Mouse (Mus musculus) kidney, postnatal 14 days (tissue): ENCODE measurements around the gene Ston2.

Experiments used
- DNase-seq: peaks from one replicate; pipeline ENCODE4 v3.0.0; 2022; ENCODE audit warnings: mixed read lengths

Gene Ston2

DNA sequence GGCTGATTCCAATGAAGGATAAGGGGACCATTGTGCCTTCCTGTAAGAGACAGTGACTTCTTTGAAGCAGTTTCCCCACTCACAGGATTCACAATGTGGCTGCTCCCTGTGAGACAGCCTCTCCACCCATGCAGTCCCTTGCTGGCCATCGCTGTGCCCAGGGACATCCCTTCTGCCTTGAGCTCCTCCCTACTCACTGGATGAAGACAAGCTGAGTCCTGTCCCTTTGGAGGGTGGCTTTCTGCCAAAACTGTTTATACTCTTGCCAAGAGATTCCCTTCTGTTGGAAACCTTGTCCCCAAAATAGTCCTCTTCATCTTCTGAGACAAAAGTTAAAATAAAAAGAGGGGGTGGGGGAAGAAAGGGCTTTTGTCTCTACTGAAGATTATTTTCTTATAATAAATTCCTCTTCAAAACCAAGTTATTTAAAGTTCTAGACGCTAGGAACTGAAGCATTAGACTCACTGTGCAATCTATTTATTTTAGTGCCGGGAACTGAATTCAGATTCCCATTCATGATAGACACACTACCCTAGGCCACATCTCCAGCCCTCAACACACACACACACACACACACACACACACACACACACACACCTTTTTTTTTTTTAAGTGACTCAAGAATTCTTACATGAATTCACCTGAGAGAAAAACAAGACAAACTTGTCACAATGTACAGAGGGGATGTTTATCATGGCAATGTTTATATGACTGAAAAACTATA is 133.6 kb downstream of the Ston2 start:
- peak; percentile 65 for DNase-seq

DNA sequence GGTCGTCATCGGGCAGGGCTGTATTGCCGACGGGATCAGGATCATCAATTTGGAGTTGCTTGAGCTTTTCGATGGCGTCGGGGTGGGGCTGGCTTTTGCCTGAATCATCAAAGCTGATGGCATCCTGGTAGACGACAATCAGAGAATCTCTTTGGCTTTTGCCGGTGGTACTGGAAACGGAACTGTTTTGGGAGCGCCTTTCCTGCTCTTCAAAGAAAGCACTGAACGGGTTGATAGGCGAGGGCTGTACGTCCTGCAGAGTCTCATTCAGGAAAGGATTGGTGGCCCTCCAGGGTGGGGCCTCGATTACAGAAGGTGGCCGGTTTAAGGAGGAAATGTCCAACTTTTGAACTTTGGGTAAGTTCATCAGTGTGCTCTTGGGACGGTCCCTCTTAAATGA is 139.8 kb downstream of the Ston2 start:
- no peak for DNase-seq

DNA sequence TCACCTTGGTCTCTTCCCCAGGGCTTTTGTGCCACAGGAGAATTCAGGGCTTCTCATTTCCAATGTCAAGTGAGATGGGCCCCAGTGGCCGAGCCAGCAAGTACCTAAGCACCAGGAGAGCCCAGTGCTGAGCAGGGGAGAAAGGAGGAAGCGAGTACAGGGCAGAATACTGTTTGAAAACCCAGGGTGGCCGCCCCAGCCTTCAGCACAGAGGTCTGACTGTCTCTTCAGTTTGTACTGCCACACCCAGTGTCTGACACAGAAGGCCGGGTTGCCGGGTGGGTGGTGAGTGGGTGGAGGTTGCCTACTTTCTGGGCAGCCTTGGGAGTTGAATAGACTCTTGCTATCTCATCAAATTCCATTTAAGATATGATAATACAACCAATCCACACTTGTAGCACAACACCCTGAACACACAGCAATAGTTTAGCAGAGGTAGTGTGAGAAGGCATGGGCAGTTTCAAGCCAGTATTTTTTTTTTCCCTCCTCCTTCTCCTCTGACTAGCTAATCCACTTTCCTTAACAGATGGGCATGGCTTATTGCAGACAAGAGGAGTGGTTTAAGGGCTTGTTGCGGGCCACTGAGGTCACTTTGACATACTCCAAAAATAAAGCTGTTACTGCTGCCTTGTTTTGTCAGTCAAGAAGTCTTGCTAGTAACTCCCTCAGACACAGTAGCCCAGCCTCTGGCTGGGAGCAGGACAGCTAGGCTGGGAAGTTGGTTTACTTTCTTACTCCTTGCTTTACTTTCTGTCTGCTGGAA is 142.6 kb downstream of the Ston2 start:
- no peak for DNase-seq

DNA sequence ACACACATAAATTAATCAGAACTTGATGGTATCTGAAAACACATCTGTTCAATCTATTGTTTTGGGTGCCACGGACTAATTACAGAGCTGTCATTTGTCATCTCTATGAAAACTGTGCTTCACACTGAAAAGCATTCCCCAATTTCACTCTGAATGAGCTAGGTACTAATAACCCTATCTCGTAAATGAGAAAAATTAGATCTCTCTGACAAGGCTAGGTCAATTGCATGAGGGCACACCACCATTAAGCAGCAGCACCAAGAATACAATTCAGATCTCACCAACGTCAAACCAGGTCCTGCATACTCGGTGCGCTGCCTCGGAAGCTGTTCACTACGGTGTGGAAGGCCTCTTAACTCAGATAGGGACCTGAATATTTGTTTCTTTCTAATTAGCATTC is 145.0 kb downstream of the Ston2 start:
- DNase-seq: no peak

DNA sequence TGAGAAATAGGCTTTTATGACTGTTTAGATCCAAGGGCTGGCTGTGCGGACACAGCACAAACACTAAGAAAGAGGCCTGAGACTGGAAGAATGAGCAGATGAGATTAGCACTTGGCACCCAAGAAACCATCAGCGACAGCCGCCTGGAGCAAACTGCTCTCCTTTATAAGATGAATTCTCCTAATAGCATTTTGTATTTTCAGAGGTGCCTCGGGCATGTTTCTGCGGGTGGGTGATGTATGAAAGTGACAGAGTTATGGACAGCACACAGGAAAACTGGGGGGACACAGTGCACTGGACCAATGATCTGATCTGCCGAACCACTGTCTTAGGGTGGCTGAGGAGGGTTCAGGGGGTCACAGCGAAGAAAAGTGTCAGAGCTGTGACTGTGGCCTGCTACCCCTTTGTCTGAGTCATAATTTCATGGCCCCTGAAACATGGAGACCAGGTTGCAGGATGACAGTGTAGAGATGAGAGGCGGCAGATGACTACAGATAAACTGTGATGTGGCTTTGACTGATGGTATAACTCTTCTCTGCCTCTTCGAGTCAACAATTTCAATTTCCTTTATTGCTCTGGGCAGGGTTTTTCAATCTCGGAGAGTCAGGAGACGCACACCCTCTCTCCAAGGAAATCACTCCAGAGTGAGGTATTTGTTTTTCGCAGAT is 145.6 kb downstream of the Ston2 start:
- DNase-seq: no peak

DNA sequence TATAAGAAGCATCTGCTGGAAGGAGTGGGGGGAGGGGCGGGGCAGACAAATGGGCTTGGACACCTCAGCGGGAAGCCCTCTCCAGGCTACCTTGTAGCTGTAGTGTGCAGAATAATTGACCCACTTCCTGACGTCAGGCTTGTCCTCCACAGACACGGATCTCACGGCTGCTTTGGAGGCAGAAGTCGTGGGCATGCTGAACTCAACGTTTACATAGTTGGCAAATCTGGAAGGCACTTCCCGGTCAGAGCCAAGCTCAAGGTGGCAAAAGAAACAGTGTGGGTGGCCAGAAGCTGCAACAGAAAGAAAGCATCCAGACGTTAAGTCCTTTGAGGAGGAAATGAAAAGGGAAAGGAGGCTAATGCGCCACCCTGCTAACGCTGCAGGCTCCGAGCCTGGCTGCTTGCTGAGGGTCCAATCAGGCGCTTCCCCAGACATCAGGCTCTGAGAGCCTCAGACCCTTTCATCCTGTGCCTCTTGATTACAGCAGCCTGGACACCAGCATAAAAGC is 146.5 kb downstream of the Ston2 start:
- peak; percentile 20 for DNase-seq

DNA sequence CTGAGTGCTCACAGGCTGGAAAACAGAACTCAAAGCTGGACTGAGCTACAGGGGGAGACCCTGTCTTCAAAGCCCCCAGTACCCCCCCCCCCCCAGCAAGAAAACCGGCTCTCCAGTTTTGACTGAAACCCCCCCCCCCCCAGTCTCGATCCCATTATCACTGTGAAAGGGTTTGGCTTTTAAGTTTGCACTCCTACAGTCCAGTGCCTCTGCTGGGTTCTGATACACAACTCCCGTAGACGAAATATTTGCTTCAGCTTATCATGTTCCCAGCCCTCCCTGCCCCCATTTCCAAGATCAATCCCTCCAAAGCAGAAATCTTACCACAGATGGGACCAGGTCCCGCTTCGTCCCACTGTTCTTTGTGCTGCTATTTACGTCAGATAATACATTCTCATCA is 147.1 kb downstream of the Ston2 start:
- no peak for DNase-seq

DNA sequence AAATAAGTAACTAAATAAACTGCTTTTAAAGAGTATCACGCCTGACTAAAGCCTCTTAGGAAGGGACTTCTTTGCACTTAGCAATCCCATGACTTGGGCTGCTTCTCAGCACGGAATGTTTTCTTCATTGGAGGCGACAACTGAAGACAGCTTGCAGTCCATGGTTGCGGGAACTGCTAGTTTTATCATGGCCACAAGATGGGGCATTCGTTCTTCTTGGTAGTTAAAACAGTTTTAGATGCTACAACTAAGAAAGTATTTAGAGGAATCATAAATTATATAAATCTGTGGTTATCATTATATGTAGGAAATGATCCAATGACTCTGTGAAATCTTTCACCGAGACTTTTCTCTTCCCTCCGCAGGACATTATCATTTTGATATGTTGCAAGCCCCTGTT is 147.5 kb downstream of the Ston2 start:
- DNase-seq: peak; percentile 73

DNA sequence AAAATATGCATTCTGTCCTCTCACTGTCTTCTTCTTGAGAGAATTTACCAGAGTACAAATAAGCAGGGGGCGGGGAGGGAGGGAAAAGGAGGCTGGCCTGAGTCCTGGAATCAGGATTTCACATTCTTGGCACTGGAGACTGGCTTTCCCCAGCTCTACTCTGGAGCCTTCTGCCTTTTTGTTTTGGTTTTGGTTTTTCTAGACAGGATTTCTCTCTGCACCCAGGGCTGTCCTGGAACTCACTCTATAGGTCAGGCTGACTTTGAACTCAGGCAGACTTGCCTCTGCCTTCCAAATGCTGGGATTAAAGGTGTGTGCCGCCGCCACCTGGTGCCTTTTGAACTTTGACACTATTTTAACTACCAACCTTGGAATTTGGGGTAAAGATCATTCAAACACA is 149.8 kb downstream of the Ston2 start:
- DNase-seq: peak; percentile 44

DNA sequence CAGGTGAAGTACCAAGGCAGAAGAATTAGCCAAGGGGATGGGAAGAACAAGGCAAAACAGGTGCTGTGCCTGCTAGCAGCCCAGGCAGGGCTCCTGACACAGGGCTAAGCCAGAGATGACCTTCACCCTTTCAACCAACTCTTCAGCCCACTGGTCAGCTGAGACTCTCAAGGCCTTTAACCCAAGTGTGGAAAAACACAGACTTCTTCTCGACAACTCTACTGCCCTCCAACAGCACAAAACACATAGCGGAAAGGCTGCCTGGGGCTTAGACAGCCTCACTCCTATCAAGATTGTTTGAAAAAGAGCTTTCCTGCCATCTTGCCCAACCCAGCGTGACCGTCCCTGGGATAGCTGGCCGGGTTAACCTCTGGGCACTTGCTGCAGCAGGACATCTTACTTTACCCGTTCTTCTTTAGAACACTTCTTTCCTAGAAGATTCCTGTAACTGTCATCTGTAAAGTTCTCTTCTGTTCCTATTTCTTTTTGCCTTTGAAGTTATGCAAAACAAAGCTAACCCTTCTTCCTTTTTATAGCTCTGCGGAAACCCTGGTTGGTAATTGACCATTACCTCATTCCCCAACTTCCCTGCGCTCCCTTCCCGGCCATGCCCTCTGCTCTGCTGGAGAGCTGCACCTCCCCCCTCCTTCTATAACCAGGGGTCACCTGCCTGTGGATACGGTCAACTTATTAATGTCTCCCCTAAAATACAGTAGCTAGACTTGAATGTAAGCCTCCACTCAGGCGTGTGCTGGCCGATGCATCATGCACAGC is 150.9 kb downstream of the Ston2 start:
- no peak for DNase-seq

DNA sequence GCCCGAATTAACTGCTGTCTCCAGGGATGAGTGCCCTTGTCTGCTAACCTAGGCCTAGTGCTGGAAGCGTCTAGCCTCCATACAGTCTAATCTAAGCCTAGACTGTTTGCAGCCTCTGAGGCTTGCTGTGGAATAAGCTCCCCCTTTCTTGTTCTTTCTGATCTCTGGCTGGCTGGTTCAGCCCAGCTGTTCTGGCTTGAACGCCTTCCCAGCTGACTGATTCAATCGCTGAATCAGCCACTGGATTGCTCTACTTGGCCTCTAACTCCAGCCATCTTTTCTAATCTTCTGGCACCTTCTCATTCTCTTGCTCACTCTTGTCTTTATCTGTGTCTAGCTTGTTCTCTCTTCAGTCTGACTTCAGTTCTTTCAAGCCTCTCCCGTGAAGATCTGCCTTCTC is 161.7 kb downstream of the Ston2 start:
- DNase-seq: no peak

DNA sequence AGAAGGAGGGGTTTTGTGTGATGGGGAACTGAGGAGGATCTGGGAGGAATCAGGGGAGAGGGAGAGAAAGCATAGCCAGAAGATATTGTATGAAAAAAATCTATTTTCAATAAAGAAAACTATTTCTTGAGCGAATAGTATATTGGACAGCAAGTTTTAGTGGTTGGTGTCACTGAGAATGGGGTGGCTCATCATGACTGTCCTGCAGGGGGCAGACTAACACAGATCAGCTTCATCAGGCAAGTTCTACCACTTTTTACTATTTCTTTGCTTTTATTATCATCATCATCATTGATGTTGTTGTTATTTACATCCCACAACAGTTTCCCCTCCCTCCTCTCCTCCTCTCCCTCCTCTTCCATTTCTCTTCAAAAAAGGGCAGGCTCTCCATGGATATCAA is 163.2 kb downstream of the Ston2 start:
- DNase-seq: peak; percentile 37

DNA sequence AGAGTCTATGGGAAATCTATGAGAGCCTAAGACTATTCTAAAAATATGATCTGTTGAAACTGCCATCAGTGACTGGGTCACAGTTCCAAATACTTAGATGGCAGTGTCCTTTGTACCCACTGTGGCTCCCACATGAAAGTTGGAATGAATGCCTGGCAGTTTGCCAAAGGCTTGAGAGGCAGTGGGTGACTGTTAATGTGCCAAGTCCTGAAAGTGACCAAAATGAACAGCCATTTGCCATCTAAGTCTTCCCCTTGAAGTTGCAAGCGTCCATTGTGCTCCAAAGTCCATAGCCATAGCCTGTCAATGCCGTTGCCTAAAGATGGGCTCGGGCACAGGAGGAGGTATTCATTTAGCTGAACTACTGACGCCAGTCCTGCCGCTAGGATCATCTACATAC is 178.8 kb downstream of the Ston2 start:
- peak; percentile 52 for DNase-seq

DNA sequence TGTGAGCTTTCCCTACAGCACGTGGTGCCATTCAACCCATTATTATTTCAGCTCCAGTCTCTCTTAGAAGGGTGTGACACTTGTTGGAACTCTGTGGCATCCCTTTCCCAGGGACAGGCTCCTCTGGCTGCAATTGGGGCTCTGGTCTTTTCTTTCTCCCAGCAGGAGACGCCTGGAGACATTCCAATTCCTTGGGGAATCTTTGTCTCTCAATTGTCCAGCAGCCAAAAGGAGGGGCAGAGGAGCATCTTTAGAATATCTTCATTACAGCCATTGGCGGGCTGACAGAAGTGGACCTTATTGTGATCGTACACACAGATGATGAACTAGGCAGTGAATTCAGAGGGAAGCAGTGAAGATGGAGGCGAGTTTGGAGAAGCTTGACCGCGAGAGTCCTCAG is 180.5 kb downstream of the Ston2 start:
- DNase-seq: no peak

DNA sequence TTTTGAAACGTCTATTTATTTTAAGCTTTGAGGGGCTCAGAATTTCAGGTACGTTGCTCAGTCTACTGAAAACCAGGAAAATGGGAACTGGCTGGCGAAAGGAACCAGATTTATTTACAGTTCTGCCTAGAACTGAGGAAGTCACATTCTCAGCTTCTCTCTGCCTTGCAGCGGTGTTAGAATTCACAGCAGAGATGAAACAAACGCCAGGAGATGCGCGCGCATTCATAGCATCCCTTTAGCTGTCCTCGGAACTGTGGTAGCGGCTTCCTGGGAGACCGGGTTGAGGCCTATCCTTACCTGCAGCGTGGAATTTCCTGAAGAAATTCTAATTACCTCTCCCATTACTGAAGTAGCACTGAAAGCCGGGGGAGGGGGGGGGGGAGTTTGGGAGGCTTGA is 181.5 kb downstream of the Ston2 start:
- no peak for DNase-seq

DNA sequence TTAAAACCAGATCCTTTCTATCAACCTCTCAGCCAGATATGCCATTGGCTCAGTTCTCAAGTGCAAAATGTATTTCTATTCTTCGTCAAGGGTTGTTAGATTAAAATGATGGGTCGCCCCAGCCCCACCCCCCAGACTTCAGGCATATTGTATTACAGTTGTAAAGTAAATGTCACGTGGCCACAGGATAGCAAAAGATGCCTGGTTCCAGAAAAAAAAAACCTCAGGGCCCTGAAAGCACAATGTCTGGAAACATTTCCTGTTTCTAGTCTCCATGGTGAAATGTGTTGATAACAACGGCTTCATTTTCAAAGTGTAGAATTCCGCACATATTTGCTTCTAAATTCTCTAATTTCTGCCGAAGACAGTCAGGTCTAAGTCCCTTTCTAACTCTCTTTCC is 183.6 kb downstream of the Ston2 start:
- DNase-seq: no peak

DNA sequence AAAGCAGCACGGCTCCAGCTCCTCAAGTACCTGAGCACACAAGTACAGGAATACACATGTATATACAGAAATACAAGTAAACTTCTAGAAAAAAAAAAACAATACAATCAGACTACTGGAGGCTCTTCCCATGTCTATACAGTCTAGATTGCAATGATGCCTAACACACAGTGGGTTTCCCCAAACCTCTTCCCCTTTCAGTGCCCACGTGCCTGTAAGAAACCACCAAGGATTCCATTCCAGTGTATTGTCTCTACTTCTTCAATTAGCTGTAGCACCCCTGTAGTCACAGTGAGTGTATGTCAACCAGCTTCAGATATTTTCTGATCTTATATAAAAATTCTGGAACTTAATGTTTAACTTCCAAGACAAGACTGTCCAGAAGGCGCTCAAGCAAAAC is 196.1 kb downstream of the Ston2 start:
- no peak for DNase-seq

DNA sequence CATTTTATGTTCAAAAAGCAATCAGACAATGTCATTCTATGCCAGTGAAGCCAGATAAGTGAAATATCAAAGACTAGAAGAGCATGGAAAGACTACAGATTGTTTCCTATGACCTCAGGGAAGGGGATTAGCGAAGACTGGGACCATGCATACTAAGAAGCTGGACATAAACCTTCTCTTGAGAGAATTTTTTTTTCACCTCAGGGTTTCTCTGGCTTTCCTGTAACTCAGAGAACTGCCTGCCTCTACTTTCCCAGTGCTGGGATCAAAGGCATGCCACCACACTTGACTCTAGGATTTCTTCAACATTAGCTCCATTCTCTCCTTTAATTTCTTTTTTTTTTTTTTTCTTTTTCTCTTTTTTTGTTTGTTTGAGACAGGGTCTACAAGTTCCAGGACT is 197.0 kb downstream of the Ston2 start:
- no peak for DNase-seq

DNA sequence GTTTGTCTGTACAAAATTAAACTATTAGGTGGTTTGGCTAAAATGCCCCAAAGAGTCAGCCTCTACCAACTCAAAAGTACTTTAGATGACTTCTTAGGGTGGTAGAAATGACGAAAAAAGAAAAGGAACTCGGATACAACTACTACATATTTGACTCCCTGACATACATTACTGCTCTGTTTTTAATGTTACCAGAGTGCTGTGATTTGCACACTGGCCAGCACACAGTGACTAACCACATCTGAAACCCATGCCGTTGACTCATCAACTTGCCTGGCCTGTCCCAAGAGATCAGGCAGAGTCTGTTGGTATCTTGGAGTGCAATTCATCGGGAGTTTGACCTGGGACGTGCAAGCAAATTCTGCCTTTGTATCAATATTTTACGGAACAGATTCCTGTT is 197.5 kb downstream of the Ston2 start:
- peak; percentile 24 for DNase-seq

DNA sequence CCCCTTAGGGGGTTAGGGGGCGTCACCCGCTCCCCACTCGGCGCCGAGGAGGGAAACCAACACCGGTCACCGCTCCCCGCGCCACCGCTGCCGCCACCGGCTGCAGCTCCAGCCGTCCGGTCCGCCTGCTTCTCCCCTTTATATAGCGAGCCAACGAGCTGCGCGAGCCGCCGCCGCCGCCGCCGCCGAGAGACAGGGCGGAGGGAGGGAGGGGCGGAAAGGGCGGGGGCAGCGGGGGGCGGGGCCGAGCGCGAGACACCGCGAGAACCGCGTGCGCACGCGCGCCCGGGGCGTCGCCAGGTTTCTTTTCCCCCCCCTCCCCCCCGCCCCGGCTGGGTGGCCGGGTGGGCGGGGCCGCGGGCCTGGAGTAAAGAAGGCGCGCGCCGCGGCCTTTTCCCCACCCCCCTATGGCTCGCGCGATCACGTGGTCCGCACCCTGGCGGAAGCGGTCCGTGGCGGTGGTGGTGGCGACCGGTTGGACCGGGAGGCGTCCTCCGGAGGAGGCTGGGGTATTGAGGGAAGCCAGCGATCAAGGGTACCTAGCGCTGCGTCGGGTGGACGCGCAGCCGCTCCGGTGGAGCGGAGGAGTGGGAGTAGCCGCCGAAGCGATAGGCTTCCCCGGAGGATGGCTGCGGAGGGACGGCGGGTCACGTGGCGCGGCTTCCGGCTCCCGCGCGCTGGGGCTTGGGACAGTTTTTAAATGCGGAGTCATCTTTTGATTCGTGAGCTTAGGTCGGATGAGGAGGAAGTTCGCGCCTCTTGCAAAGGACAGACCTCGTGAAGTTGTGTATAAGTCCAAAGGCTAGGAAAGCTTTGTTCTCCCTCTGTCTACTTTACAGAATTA is 198.1 kb downstream of the Ston2 start, which contains the start of gene Gtf2a1:
Gene Gtf2a1 (minus strand): TSS at position 641 of the 844 bp plus-strand sequence.
- peak; percentile 98 for DNase-seq

DNA sequence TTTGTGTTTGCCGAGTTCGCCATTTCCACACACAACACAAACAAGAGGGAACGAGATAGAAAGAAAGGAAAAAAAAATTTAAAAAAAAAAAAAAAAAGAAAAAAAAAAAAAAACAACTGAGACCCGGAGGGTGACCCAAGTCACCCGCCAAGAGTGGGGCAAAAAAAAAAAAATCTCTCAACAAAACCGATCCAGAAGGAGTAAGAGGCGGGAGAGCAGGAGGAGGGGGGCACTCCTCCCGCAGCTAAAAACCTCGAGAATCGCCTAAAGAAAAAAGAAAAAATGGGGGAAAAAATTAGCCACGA is 198.7 kb downstream of the Ston2 start:
- no peak for DNase-seq
